Mouse (Mus musculus): ENCODE results near the gene Ppat.
"Not testable (repeated sequence)": the region's sequence is repeated elsewhere in the genome, so short reads cannot be mapped to it uniquely, and the experiment has no call there.

Gene Ppat

DNA sequence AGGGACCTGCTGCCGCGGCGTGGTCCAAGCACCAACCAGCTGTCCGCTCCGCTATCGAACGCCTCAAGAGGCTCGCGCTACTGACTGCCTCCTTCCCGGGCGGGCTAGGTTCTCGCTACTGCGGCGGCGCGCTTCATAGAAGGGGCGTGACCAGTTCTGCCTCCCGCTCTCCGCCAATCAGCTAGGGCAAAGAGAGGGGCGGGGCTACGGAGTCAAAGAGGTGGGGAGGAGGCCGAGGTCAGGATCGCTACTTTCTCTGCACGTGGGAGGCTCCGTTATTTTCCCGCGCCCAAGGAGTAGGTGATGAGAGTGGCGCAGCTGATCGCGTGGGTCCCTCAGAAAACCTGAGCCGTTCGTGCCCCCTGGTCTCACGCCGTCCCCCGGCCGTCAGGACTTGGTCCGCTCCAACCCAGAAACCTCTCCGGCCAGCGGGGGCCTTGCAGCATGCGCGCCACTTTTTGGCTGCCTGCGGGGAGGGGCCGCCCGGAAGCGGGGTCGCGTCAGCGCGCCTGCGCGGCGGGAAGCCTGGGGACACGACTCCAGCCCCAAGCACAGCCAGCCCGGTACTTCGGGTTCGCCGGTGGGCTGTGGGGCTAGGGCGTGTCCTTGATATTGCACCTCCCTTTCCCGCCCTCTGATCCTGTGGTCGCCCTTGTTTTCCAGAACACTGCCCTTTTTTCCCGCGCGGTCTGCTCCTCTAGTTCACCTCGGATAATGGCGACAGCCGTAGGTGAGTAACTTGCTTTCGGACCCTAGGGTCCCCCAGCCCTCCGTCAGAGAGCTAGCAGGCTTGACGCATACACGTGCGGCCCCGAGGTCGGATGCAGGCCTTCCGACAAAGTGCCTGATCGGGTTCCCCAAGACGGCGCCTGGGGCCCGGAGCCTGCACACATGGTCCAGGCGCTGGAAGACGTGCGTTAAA is at the start of gene Ppat, which contains the start of gene Paics:
Ppat (minus strand) TSS at position 473 of the 922 bp plus-strand sequence.
Paics (plus strand) TSS at position 202 of the 922 bp plus-strand sequence.
- DNase-seq (ENCODE audit: low read depth): peak; percentile 98

DNA sequence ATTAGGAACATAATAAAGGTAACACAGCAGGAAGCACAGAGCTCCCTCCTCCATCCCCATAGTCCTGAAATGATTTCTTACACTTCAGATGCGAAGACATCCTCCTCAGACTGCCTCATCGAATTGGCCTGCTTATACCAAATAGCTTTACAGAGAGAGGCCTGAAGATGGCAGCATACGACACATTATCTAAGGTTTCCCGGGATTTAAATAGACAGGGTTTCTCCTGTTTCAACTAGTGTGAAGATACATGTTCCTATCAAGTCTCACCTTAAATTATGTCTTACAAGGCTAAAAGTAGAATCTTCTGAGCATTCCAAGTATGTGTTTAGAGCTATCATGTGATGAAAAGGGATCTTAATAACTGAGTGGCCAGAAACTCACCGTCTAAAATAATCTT is 47.0 kb upstream of the Ppat start:
- peak; percentile 47 for DNase-seq (ENCODE audit: low read depth)

- peak; percentile 62 for DNase-seq (ENCODE audit: low read depth)
These were observed 41.9 kb upstream of the Ppat start for GRCm38 (mm10) chr5:76993174-76993814.

DNA sequence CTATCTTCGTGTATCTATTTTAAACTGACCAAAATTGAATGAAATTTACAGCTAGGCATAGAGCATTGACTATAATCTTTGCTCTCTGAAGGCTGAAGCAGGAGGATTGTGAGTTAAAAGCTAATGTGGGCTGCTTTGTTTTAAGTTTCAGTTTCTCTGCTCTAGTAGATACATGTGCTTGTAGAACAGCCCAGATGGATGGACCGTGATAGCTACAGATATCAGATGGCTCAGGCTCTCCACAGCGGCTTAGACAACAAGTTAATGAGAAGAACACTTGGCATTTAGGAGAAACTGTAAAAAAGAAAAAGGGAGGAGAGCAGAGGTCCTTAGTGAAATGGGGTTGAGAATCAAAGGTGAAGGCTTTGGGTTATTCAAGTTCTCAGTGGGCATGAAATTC is 39.4 kb upstream of the Ppat start:
- DNase-seq (ENCODE audit: low read depth): peak; percentile 63

DNA sequence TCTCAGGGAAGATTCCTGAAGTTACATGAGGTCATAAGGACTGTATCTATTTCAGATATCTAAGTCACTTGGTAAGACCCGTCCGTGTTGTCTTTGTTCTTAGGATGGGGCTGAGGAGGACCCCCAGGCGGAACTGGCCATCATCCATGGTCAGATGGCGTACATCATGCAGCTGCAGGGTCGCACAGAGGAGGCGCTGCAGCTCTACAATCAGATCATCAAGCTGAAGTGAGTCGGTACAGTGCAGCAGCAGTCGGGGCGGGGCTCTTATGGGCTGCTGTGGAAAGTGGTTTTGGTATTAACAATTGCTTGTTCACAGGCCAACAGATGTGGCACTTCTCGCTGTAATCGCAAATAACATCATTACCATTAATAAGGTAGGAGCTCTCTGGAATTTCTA is 32.6 kb upstream of the Ppat start:
- DNase-seq (ENCODE audit: low read depth): no peak

GRCm38 (mm10) chr5:76975736-76976135 is 24.4 kb upstream of the Ppat start:
- no peak for DNase-seq (ENCODE audit: low read depth)

GRCm38 (mm10) chr5:76974554-76975285 is 23.3 kb upstream of the Ppat start, which contains the start of gene Srp72:
Gene Srp72 (plus strand): TSS chr5:76974683.
- DNase-seq (ENCODE audit: low read depth): peak; percentile 73

DNA sequence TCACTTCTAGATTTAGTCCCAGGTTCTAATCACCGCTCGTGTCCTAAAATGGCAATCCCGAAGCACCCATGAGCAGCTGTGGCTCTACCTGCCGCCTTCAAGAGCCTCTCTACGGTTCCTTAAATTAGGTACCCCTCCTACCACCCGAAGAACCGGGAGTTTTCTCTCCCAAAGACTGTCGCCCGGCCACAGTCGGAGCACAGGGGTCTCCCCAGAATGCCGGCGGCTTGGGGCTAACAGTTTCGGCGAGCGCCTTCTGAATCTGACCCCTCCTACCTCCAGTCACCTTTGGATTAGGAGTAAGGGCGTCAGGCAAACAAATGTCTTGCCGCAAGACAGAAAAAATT is 22.8 kb upstream of the Ppat start:
- DNase-seq (ENCODE audit: low read depth): no peak

DNA sequence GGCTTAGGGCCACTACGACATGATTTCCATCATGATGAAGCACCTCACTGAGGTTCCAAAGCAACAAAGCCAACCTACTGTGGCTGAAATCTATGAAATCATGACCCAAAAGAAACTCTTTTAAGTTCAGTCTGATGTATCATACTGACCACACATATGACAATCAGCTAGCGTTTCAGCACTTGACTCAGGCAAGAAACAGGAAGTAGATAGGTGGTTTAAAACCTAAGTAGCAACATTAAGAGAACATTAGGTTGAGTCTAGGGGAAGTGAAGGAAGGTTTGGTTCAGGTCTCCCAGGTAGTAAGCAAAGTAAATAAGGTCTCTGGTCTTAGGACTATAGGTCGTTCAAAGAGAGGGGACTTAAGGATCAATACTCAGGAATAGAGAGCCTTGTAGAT is 22.1 kb upstream of the Ppat start:
- no peak for DNase-seq (ENCODE audit: low read depth)

DNA sequence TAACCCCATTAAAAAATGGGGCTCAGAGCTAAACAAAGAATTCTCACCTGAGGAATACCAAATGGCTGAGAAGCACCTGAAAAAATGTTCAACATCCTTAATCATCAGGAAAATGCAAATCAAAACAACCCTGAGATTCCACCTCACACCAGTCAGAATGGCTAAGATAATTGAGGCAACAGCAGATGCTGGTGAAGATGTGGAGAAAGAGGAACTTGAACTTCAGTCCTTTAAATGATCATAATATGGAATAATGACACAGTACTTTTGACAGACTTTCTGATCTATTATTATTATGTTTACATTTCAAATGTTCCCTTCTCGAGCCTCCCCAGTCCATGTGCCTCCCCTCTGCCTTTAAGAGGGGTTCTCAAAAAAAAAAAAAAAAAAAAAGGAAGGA is 19.7 kb upstream of the Ppat start:
- DNase-seq (ENCODE audit: low read depth): not testable (repeated sequence)

- DNase-seq (ENCODE audit: low read depth): no peak
These were observed 17.9 kb upstream of the Ppat start for GRCm38 (mm10) chr5:76969250-76969649.

- no peak for DNase-seq (ENCODE audit: low read depth)
These were observed 13.3 kb upstream of the Ppat start for GRCm38 (mm10) chr5:76964651-76965050.

- no peak for DNase-seq (ENCODE audit: low read depth)
These were observed 11.2 kb upstream of the Ppat start for GRCm38 (mm10) chr5:76962545-76962944.

- no peak for DNase-seq (ENCODE audit: low read depth)
These were observed 8.2 kb upstream of the Ppat start for GRCm38 (mm10) chr5:76959587-76959986.

DNA sequence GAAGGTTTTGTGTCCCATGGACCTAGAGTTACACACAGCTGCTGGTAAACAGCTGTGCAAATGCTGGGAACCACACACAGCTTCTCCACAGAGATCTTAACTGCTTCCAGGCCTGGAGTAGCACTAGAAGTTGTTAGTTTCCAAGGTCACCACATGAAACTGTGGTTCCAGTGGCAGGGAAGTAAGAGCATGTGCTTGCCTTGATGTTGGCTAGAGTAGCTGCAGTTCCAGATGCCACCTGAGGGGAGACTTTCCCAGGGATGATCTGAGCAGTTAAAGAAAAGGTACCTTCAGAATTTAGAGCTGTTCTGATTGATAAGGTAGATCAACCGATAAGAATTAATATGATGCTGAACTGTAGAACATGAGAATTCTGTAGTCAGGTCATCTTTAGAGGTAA is 6.6 kb upstream of the Ppat start:
- no peak for DNase-seq (ENCODE audit: low read depth)

- no peak for DNase-seq (ENCODE audit: low read depth)
These were observed 4.1 kb upstream of the Ppat start for GRCm38 (mm10) chr5:76955474-76955873.

- DNase-seq (ENCODE audit: low read depth): no peak
These were observed 3.0 kb upstream of the Ppat start for GRCm38 (mm10) chr5:76954271-76954900.

GRCm38 (mm10) chr5:76953794-76954193 is 2.4 kb upstream of the Ppat start:
- no peak for DNase-seq (ENCODE audit: low read depth)

DNA sequence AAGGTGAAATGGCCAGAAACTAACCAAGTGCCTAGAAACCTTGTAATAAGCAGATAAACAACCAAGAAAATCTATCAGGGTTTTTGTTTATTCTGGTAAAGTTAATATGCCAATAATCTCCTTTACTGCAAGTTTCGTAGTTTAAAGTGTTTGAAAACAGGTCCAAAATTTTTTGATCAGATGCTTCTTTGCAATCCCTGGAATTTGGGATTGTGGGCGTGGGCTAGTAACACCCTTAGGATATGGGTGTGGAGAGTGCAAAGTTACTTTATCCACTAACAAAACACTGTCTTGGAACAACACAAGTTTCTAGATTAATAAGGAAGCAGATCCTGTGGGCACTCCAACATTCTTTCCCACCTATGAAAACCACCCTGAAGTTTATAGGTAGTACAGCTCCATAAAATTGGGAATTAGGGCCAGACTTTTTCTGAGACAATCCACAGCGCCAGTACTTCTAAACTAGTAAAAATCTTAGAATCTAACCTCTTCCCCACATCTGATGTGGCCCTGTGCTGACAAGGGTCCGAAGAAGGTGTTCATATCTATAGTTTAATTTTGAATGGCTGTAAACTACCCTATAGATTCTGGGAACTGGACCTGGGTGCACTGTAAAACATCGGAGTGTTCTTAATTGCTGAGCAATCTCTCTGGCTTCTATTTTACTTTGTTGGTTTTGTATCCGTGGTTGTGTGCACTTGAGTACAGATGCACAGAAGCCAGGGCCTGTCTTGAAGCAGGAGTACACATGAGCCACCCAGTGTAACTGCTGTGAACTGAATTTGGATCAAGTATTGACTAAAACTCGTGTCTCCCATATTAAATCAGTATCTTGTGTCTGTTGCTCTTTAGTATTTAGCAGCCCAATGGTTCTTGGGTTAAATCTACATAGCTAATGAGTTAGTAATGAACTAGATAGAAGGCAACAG is 998 bp upstream of the Ppat start:
- DNase-seq (ENCODE audit: low read depth): no peak

- no peak for DNase-seq (ENCODE audit: low read depth)
These were observed 854 bp downstream of the Ppat start for GRCm38 (mm10) chr5:76950343-76951105.
